Mouse (Mus musculus): ENCODE data around the gene Klhl30. TPM values are rescaled to one million over a fixed set of nuclear protein-coding genes. Genes with fewer than 3 reads are reported as not detected.
A peak's percentile ranks its signal among the peaks of the same experiment; 100 is the strongest.

Klhl30 gene
- polyA plus RNA-seq, 1 experiment from 2014 or later = 45.8 TPM

GRCm38 (mm10) chr1:91321760-91322438, 28.9 kb upstream of the Klhl30 start, which contains the start of gene Espnl:
Gene Espnl (plus strand): TSS chr1:91322075.
- Histone ChIP-seq H3K4me3 (ENCODE audit: low read depth, low read length) (no peak within 1 kb of the TSS), H3K27ac (ENCODE audit: low read depth, low read length) (peak within 1 kb of the TSS; percentile 41; the same call in 1 of the 2 replicates), H3K36me3 (ENCODE audit: control insufficient read depth, insufficient read depth, low read length) (no peaks in the 10 kb centered on the region), H3K27me3 (ENCODE audit: control insufficient read depth, insufficient read depth, low read length) (no peaks in the 10 kb centered on the region), H3K9me3 (replicated peaks; ENCODE audit: control insufficient read depth, low read length) (no peaks in the 10 kb centered on the region), H3K4me2 (peak within 1 kb of the TSS; percentile 29), H3K4me1 (ENCODE audit: control insufficient read depth, insufficient read depth, low read length) (peaks cover 15% of the 10 kb centered on the region), H3K9ac (ENCODE audit: low read depth, low read length) (peak within 1 kb of the TSS; percentile 29)
- ATAC-seq (replicated peaks; ENCODE audit: insufficient number of reproducible peaks, low FRiP score, low TSS enrichment) = no peak; the same call in 1 of the 2 replicates
- 40% methylated on average over 19 of the region's 19 CpGs for WGBS (ENCODE audit: insufficient replicate concordance)

GRCm38 (mm10) chr1:91324646-91325045, 26.2 kb upstream of the Klhl30 start:
- no peak overlapping the region for H3K4me3 ChIP-seq (ENCODE audit: low read depth, low read length)
- H3K4me1 ChIP-seq (ENCODE audit: control insufficient read depth, insufficient read depth, low read length) = peaks cover 12% of the 10 kb centered on the region
- 78% methylated on average over 2 of the region's 2 CpGs for WGBS (ENCODE audit: insufficient replicate concordance)
- H3K9me3 ChIP-seq (replicated peaks; ENCODE audit: control insufficient read depth, low read length) = no peaks in the 10 kb centered on the region
- no peaks in the 10 kb centered on the region for H3K36me3 ChIP-seq (ENCODE audit: control insufficient read depth, insufficient read depth, low read length)
- no peak overlapping the region for H3K4me2 ChIP-seq
- no peak overlapping the region for H3K9ac ChIP-seq (ENCODE audit: low read depth, low read length)
- H3K27ac ChIP-seq (ENCODE audit: low read depth, low read length) = no peak overlapping the region
- H3K27me3 ChIP-seq (ENCODE audit: control insufficient read depth, insufficient read depth, low read length) = no peaks in the 10 kb centered on the region
- no peak for ATAC-seq (replicated peaks; ENCODE audit: insufficient number of reproducible peaks, low FRiP score, low TSS enrichment)

DNA sequence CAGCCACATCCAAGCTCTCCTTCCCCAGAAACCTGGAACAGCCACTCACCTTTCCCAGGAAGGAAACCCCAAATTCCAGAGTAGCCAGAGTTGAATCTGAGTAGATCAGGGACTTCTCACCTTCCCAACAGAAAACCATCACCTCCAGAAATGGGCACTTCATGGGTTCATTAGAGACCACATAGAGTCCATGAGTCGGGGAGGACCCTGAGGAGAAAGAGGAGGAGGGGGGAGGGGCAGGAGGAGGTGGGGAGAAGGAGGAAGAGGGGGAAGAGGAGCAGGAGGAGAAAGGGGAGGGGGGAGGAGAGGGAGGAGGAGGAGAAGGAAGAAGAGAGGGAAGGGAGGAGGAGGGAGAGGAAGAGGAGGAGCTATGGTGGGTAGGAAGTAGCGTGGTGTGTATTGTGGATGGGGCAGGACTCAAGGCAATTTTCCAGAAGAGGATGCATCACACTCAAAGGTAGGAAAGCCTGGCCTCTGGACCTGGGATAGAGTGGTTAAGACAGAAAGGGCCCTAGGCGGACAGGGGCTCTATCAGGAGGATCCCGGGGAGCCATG, 25.3 kb upstream of the Klhl30 start:
- no peak overlapping the region for H3K4me3 ChIP-seq (ENCODE audit: low read depth, low read length)
- no peak overlapping the region for H3K27ac ChIP-seq (ENCODE audit: low read depth, low read length)
- H3K36me3 ChIP-seq (ENCODE audit: control insufficient read depth, insufficient read depth, low read length) = no peaks in the 10 kb centered on the region
- H3K27me3 ChIP-seq (ENCODE audit: control insufficient read depth, insufficient read depth, low read length) = no peaks in the 10 kb centered on the region
- no peak for ATAC-seq (replicated peaks; ENCODE audit: insufficient number of reproducible peaks, low FRiP score, low TSS enrichment)
- H3K9ac ChIP-seq (ENCODE audit: low read depth, low read length) = no peak overlapping the region
- 75% methylated on average over 4 of the region's 4 CpGs for WGBS (ENCODE audit: insufficient replicate concordance)
- H3K4me1 ChIP-seq (ENCODE audit: control insufficient read depth, insufficient read depth, low read length) = peaks cover 12% of the 10 kb centered on the region
- no peaks in the 10 kb centered on the region for H3K9me3 ChIP-seq (replicated peaks; ENCODE audit: control insufficient read depth, low read length)
- no peak overlapping the region for H3K4me2 ChIP-seq

DNA sequence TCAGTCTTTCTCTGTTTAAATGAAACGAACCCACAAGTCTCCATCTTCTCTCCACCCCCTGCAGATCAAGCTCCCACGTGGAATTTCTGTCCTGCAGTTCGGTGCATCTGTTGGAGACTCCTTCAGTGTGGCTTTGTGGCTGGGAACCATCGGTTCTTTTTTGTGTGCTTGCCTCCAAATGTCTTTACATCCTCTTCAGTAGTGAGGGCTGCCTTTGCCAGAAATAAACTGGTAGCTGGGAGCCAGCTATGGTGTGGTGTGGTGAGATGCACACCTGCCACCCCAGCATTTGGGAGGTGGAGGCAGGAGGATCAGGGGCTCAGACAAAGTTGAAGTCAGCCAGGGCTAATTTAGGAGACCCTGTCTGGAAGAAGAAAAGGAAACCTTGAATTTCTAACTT, 18.7 kb upstream of the Klhl30 start:
- Histone ChIP-seq H3K36me3 (ENCODE audit: control insufficient read depth, insufficient read depth, low read length) (no peaks in the 10 kb centered on the region), H3K9me3 (replicated peaks; ENCODE audit: control insufficient read depth, low read length) (no peaks in the 10 kb centered on the region), H3K27ac (ENCODE audit: low read depth, low read length) (no peak overlapping the region), H3K4me3 (ENCODE audit: low read depth, low read length) (no peak overlapping the region), H3K4me1 (ENCODE audit: control insufficient read depth, insufficient read depth, low read length) (peaks cover 9% of the 10 kb centered on the region; the same call in 1 of the 2 replicates), H3K4me2 (no peak overlapping the region), H3K27me3 (ENCODE audit: control insufficient read depth, insufficient read depth, low read length) (no peaks in the 10 kb centered on the region), H3K9ac (ENCODE audit: low read depth, low read length) (no peak overlapping the region)
- ATAC-seq (replicated peaks; ENCODE audit: insufficient number of reproducible peaks, low FRiP score, low TSS enrichment) = no peak
- 53% methylated on average over 4 of the region's 4 CpGs for WGBS (ENCODE audit: insufficient replicate concordance)

- Histone ChIP-seq H3K4me2 (no peak overlapping the region), H3K4me1 (ENCODE audit: control insufficient read depth, insufficient read depth, low read length) (peaks cover 9% of the 10 kb centered on the region; the same call in 1 of the 2 replicates), H3K4me3 (ENCODE audit: low read depth, low read length) (no peak overlapping the region), H3K27ac (ENCODE audit: low read depth, low read length) (no peak overlapping the region), H3K36me3 (ENCODE audit: control insufficient read depth, insufficient read depth, low read length) (no peaks in the 10 kb centered on the region), H3K27me3 (ENCODE audit: control insufficient read depth, insufficient read depth, low read length) (no peaks in the 10 kb centered on the region), H3K9ac (ENCODE audit: low read depth, low read length) (no peak overlapping the region), H3K9me3 (replicated peaks; ENCODE audit: control insufficient read depth, low read length) (no peaks in the 10 kb centered on the region)
- ATAC-seq (replicated peaks; ENCODE audit: insufficient number of reproducible peaks, low FRiP score, low TSS enrichment) = 0 out of 2 replicates have a peak, but pooled peaks have one; percentile 19
Observed at GRCm38 (mm10) chr1:91333582-91333981, 17.2 kb upstream of the Klhl30 start.

DNA sequence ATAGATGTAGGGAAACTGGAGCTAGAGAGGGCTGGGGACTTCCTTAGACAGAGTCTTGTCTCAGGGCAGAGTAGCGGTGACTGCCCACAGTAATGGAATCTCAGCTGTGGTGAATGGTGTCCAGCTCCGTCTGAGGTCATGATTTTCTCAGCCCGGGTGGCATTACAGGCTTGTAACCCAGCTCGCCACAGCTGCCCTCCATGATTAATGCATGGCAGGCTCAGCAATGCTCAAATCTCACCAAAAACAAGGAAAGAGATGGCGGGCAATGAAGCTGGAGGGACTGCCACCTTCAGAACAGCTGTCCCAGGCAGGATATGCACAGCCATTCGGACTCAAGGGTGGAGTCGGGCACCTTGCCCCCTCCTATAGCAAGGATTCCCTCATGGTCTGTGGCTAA, 13.5 kb upstream of the Klhl30 start:
- Histone ChIP-seq H3K4me2 (no peak overlapping the region), H3K27me3 (ENCODE audit: control insufficient read depth, insufficient read depth, low read length) (peaks cover 3% of the 10 kb centered on the region; the same call in 1 of the 2 replicates)
- no peak for ATAC-seq (replicated peaks; ENCODE audit: insufficient number of reproducible peaks, low FRiP score, low TSS enrichment)

GRCm38 (mm10) chr1:91344001-91344400, 6.8 kb upstream of the Klhl30 start:
- no peaks in the 10 kb centered on the region for H3K36me3 ChIP-seq (ENCODE audit: control insufficient read depth, insufficient read depth, low read length)
- H3K27ac ChIP-seq (ENCODE audit: low read depth, low read length) = no peak overlapping the region
- ATAC-seq (replicated peaks; ENCODE audit: insufficient number of reproducible peaks, low FRiP score, low TSS enrichment) = no peak
- 80% methylated on average over 3 of the region's 3 CpGs for WGBS (ENCODE audit: insufficient replicate concordance)
- no peaks in the 10 kb centered on the region for H3K9me3 ChIP-seq (replicated peaks; ENCODE audit: control insufficient read depth, low read length)
- peaks cover 47% of the 10 kb centered on the region for H3K27me3 ChIP-seq (ENCODE audit: control insufficient read depth, insufficient read depth, low read length)
- H3K9ac ChIP-seq (ENCODE audit: low read depth, low read length) = no peak overlapping the region
- no peak overlapping the region for H3K4me3 ChIP-seq (ENCODE audit: low read depth, low read length)
- H3K4me2 ChIP-seq = no peak overlapping the region
- peaks cover 12% of the 10 kb centered on the region; the same call in 1 of the 2 replicates for H3K4me1 ChIP-seq (ENCODE audit: control insufficient read depth, insufficient read depth, low read length)

More for the DNA sequence above, 13.5 kb upstream of the Klhl30 start:
- H3K4me3 ChIP-seq (ENCODE audit: low read depth, low read length) = no peak overlapping the region
- 84% methylated on average over 7 of the region's 7 CpGs for WGBS (ENCODE audit: insufficient replicate concordance)
- H3K4me1 ChIP-seq (ENCODE audit: control insufficient read depth, insufficient read depth, low read length) = peaks cover 9% of the 10 kb centered on the region; the same call in 1 of the 2 replicates
- no peaks in the 10 kb centered on the region for H3K36me3 ChIP-seq (ENCODE audit: control insufficient read depth, insufficient read depth, low read length)
- no peaks in the 10 kb centered on the region for H3K9me3 ChIP-seq (replicated peaks; ENCODE audit: control insufficient read depth, low read length)
- H3K27ac ChIP-seq (ENCODE audit: low read depth, low read length) = no peak overlapping the region
- H3K9ac ChIP-seq (ENCODE audit: low read depth, low read length) = no peak overlapping the region

DNA sequence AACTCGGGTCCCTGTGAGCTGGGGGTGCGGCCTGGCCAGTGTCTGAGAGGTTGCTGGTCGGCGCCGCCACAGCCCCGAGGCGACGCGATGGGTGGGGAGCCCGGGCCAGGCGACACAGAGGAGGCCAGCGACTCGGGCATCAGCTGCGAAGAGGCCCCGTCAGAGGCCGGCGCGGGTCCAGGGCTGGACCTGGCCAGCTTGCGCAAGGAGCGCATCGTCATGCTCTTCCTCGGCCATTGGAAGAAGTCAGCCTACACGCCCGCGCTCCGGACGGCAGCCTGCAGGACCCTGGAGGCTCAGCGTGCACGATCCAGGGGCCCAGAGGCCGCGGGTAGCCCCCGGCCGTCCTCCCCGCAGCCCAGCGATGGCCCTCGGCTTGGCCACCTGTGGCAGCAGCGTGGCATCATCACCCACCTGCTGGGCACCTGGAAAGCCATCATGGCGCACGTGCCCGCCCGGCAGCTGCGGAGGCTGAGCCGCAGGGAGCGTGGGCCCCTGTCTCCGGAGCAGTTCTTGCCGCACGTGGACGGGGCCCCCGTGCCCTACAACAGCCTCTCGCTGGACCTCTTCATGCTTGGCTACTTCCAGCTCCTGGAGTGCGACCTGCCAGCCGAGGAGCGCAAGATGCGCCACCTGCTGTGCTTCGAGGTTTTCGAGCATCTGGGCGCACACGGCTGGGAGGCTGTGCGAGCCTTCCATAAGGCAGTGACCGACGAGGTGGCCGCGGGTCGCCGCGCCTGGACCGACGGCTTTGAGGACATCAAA, 5.7 kb upstream of the Klhl30 start:
- peak; percentile 24; the same call in 1 of the 2 replicates for ATAC-seq (replicated peaks; ENCODE audit: insufficient number of reproducible peaks, low FRiP score, low TSS enrichment)
- Histone ChIP-seq H3K27ac (ENCODE audit: low read depth, low read length) (no peak overlapping the region), H3K4me2 (peak overlapping the region; percentile 71), H3K4me3 (ENCODE audit: low read depth, low read length) (peak overlapping the region; percentile 39), H3K4me1 (ENCODE audit: control insufficient read depth, insufficient read depth, low read length) (peaks cover 15% of the 10 kb centered on the region), H3K9me3 (replicated peaks; ENCODE audit: control insufficient read depth, low read length) (no peaks in the 10 kb centered on the region), H3K9ac (ENCODE audit: low read depth, low read length) (no peak overlapping the region), H3K27me3 (ENCODE audit: control insufficient read depth, insufficient read depth, low read length) (peaks cover 47% of the 10 kb centered on the region), H3K36me3 (ENCODE audit: control insufficient read depth, insufficient read depth, low read length) (no peaks in the 10 kb centered on the region)
- WGBS (ENCODE audit: insufficient replicate concordance) = 3% methylated on average over 68 of the region's 68 CpGs

Measured in heart, embryonic 11.5 days (tissue).